Mouse (Mus musculus) CD4-positive, CD25-positive, alpha-beta regulatory T cell, adult 2 months (primary cell): ENCODE data around the gene Plce1.
"Not testable (repeated sequence)": the region's sequence is repeated elsewhere in the genome, so short reads cannot be mapped to it uniquely, and the experiment has no call there.

Source experiments
- DNase-seq: peaks from one replicate; pipeline ENCODE4 v3.0.0-alpha.2; 2012; ENCODE audit warnings: low read depth, low spot score

Plce1 gene

DNA sequence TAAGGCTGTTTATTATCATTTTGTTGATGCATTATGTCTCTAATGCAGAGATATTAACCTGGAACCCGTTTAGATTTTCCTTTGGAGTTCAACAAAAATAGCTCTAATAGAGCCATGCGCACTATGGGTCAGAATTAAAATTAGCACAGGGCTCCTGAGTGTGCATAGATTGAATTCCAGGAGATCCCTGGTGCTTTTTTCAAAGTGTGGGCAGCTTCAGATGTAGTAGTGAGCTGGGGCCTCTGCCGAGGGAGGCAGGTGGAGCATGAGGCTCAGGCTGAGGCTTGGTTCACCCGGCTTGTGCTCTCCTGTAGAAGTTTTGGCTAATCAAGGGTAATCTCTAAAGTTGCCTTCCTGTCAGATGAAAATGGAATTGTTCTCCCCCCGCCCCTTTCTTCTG lies 17.3 kb downstream of the Plce1 start:
- DNase-seq: no peak

DNA sequence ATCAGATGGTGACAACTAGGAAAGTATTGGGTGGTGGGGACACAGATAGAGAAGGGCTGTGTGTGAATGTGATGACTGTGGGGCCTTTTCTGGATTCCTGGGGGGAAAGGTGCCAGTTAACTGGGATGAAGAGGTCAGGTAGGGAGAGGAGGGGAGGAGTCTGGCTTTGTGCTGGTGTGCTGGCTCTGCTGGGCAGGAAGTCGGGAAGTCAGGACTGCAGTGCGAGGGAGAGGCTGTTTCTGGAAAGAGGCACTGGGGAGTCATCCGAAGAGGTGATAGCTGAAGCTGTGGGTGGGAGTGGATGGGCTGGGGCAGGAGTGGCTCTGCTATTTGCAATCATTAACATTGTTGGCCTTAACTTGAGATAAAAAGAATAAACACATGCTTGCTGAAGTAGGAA lies 23.7 kb downstream of the Plce1 start:
- DNase-seq: no peak

DNA sequence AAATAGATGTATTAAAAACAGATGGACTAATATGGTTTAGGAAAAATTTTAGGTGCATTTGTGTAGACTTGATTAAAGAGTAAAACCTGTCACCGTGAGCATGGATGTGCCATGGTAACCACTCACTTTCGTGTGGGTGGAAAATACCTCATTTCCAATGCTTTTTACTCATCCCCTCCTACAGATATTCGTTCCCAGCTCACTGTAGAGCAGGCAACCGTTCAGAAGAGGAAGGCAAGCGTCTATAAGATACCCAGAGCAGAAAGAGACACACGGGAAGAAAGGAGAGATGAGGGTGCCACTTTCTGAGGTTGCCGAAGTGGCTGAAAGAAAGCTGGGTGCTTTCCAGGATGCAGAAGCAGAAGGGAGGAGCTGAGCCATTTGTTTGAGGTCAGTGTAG lies 25.2 kb downstream of the Plce1 start:
- DNase-seq: no peak

DNA sequence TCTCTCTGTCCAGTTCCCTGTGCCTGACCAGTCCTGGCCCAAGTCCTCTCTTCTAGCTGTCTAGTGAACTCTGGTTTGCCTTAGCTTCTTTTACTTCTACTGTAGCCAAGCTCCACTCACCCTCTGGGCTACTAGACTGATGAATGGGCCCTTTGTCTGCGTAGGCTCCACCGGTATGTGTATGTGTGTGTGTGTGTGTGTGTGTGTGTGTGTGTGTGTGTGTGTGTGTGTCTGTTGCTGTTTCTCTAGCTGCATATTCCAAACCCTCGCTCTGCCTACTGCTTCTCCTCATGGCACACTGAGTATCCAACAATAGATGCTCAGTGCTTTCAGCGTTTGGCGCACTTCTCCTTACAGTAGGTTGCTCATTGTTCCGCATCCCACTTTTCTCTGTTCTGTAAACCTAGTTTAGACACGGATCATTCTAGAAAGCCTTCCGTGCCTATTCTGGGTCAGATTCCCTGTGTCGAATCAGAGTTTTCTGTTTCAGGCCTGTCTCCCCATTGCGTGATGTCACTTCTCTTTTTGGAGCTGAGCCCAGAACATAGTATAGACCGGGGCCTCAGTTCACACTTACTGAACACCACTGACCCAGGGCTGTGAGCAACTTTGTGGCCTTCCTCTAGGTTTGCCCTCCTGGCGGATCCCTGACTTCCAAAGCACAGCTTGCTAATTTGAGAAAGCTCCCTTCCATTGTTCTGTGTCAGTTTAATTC lies 26.5 kb downstream of the Plce1 start:
- DNase-seq: no peak

DNA sequence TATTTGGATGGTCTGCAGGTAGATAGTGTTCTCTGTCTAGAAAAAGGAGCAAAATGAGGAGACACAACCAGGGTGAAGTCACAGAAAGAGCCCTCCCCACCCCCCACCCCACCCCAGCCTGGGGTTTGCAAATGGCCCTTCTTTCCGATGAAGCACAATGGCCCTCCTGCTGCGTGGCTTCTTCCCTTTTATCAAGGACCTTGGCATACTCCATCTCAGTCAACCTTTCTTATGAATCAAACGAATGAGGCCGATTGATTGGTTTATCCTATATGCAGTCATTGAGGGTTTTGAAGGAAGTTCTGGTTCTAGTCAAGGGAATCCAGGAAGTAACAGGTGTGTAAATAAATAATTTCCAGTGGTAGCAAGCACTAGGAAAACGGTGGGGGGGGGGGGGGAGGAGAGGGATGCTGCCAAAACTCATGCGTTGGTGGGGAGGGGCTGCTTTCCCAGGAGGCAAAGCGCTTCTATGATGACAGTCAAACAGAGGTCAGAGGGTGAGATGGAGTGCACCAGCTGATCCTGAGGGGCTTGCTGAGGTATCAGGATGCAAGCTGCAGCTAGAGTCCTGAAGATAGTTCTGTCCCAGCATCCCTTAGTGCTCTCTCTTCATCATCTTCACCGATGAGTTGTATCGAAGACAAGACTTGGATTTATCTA lies 27.2 kb downstream of the Plce1 start:
- no peak for DNase-seq

DNA sequence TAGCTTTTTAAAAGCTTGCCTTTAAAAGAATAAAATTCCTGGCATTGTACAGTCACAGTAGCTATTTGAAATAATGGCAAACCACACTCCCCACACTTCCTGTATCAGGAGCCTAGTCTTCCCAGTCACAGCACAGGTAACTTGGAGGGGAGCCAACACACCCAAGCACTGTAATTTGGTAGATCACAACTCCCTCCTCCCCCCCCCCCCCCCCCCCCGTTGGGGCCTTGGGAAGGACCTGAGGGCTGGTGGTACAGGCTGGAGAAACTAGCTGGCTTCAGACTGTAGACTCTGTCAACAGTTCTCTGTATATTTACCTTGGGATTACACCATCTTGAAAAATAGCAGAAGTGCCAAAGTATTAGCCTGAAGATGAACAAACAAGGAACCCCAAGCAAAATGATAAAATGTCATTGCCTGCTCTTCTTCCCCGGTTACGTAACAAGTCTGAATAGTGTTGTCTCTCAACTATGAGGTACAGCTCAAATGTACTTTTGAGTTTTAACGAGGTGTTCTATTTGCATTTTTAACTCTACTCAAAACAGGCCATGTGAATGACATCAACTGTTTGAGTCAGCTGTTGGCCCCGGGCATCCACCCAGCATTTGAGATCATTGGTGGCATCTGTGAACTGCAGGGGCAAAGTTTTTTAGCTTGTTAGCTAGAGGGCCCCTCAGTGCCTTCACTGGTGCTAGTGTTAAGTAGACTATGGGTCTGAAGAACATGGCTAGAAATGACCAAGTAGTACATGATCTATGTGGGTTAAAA lies 33.7 kb downstream of the Plce1 start:
- no peak for DNase-seq

DNA sequence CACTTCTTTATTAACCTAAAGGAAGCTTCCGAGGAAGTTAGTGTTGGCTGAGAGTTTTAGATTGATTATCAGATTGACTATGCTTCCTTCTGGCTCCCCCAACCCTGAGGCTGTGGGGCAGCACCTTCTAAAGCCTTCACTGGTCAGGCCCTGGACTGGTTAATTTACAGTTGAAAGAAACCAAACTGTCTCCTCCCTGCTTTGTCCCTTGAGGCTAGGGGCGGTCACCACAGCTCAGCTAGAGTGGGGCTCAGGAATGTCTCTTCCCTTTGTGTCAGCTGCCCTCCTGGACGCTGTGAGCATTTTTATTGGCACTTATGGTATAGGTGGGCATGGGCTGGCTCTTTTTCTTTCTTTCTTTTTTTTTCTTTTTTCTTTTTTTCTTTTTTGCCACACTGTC lies 45.9 kb downstream of the Plce1 start:
- no peak for DNase-seq

DNA sequence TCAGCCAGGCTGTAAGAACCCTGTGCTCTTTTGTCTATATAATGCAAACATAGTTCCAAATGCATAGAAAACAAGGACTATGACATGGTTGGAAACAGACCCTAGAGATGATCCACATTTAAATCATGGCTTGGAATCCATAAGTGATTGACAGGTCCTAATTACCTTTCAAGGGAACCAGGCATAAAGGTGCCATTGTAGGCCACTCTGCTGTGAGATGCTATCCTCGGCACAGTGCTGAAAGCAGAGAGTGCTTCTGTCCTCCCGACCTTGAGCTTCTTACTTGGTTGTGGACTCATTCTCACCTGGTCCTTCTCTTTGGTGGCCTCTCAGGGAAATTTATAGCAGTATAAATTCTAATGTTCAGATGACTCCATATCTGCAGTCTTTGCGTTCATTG lies 46.6 kb downstream of the Plce1 start:
- no peak for DNase-seq

DNA sequence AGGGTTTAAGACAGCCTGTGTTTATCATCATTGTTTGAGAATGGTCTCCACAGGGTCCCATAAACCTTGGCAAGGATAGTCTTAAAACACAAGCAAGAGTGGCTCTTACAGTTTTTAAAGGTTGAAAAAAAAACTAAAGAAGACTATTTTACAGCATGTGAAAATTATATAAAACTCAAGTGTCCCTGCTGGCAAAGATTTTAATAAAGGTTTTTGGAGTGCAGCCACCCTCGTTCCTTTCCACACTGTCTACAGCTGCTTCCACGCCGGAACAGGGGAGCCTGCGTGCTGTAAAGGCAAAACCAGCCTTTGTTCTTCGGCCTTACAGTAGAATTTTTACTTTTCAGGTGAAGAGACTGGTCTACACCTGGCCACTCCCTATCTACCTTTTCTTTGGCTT lies 52.3 kb downstream of the Plce1 start:
- DNase-seq: no peak

DNA sequence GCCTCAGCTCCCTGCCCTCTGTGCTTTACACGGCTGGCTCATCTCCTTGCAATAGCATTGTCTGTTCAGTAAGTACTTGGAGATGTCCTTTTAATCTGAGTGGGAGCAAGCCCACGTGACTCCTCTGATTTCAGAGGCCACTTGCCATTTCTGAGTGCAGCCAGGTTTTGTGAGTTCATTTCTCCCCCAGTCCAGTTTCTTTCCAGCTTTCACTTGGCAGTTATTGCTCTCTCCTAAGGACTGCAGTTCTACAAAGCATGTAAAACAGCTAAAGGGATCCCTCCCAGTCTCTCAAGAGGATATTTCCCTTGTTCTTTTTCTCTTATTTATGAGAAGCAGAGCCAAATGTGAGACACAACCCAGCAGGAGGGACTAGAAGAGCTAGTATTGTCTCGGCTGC lies 58.4 kb downstream of the Plce1 start:
- no peak for DNase-seq

DNA sequence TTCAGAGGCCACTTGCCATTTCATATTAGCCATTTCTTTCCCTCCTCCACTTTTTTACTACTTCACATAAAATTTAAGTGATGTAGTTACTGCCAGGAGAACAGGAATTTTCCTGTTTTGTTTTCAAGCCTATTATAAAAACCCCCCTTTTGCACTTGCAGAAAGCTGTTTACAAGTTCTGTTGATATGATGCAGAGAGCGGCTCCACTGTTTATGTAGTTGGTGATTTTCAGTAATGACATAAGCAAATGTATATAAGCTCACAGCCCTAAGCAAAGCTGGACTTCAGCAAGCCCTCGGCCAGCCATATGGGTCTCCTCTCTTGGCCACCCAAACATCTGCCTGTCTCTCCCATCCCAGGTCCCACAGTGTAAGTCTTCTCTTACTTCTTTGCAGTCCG lies 59.6 kb downstream of the Plce1 start:
- no peak for DNase-seq

DNA sequence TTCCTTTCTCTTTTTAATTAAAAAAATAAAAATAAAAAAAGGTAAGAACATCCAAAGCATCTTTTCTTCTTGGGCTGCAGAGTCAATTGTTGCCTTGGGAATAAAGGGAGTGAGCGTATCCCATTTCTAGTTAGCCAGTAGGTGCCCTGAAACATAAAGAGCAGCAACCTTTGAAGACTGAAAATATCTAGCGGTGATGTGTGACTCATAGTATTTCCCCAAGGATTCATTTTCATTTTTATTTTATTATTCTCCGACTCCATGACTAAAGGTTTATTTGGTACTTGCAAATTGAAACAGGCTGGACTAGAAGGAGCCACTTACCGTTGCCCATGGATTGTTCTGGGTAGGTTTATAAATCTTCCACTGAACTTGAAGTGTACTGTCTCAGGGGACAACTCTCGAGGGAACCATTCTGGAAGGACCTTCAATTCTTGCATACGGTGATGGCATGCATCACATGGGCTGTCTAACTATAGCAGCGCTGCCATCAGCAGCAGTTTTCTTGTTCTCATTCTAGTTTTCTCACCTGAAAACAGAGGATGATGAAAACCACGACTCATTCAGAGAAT lies 68.7 kb downstream of the Plce1 start:
- no peak for DNase-seq

DNA sequence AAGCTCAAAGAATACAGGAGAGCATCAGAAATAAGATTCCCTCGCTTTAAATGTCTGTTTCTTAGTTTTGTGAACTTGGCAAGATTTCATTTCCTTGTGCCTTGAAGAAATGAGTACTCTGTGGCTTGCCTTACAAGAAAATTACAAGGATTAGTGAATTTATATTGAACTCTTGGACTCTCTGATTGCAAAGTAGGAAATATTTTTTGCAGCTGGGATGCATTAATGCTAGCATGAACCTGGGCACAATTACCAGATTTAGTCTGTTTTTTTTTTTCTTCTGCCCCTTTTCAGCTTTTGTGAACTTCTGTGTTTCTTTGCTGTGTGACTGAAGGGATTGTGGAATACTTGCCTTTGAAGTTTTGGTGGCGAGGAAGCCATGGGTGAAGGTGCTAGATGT lies 72.6 kb downstream of the Plce1 start:
- no peak for DNase-seq

DNA sequence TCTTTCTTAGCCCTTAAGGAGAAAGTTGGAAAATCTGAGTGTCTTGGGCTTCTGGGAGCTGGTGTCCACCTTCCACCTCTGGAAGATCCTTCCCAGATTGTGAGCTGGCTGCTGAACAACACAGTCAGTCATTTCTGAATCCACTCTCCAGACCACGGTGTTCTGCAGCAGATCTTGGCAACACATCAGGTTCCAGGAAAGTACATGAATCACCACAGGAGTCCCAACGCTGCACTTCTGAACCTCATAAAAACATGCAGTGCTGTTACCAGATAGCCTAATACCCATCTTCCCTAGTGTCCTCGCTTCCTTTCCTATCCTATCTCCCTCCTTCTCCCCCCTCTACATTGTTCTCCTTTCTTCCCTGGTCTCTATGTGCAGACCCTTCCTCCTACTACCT lies 74.5 kb downstream of the Plce1 start:
- DNase-seq: no peak

DNA sequence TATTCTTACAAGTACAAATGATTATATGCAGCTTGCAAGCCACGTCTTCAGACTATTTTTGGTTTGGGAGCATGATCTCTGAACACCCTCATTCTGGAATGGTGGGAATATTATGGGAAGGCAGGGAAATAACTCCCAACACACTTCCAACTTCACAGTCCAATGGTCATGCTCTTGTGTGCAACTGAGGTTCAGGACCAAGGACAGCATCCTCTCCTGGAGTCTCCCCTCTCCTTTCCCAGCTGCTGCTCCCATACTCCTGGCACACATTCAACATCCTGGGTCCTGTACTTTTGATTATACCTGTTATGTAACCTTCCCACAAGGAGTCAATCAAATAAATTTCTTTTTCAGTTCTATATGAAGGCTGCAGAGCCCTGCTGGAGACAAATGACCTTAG lies 77.9 kb downstream of the Plce1 start:
- no peak for DNase-seq

DNA sequence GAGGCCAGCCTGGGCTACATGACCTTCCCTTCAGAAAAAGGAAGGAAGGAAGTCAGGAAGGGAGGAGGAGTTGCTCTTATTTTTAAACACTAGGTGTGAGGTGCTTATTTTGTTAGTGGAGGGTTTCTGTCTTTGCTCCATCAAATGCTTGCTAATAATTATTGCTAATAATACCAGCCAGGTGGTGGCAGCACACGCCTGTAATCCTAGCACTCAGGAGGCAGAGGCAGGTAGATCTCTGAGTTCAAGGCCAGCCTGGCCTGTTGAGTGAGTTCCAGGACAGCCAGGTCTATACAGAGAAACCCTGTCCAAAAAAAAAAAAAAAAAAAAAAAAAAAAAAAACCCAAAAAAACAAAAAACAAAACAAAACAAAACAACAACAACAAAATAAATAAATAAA lies 81.0 kb downstream of the Plce1 start:
- DNase-seq: not testable (repeated sequence)

DNA sequence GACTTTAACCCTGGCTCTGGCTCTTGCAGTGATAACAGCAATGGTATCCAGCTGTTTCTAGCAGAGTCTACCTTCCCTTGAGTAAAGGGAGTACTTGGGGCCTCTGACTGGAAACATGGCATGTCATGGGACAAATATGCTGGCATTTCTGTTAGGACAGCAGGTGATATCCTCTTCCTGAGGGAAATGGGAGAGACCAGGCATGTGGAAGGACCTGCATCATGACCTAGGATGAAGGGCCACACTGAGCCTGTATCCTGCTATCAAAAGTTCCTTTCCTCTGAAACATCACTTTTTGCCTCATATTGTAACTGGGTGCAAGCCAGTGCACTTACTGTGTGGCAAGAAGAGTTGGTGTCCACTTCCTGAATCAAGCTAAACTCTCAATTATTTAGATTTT lies 85.2 kb downstream of the Plce1 start:
- no peak for DNase-seq

DNA sequence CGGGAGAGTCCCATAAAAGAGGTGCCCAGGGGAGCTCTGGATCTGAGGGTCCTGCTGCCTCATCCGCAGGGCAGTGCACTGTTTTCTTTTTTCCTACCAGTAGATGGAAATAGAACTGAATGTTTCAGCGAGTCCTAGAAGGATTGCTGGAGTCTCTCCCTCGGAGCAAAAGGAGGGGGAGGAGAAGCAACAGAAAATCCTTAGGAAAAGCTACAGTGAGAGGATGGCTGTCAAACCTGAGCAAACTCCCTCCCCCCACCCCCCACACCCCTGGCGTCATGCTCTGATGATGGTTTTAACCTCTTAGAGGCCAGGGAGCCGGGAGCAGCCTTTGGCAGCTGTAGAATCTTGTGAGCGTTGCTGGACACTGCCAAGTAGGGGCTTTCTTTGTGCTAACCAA lies 85.8 kb downstream of the Plce1 start:
- no peak for DNase-seq

DNA sequence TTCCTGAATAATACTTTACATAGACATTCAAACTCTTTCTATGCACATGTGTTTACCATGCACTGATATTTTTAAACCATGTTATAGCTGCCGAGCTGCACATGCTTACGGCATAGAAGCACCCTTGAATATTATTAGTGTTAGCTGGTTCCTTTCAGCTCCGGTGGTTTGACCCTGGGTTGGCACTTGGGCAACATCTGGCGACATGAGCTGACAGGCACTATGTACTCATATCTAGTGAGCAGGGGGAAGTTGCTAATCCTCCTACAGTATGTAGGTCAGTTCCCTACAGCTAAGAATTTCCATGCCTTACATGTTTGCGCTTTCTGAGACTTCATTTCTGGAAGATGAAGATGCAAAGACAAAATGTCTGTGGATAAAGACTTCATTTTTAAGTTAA lies 86.4 kb downstream of the Plce1 start:
- no peak for DNase-seq

DNA sequence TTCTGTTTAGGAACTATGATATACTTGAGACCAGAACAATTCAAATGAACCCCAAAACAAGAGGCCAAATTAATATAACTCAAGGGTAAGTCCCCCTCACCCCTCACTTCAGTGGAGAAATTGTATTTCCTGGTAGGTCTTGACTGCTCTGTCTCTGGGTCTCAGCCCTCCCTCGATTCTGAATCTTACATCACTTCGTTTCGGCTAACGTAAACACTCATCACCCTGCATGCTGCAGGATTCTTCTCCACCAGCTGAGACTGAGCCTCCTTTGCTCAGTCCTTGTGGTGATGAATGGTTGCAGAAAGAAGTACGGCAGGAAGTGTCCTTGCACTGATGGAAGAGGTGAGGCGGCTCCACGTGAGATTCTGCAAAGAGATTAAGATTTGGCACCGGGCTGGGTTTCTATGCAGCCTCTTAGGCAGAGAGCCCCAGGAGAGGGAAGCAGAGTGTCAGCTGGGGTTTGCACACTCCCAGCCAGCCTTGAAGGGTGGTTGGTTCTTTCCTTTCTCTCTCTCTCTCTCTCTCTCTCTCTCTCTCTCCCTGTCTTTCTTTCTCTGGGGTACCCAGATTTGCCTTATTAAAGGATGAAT lies 97.7 kb downstream of the Plce1 start:
- DNase-seq: no peak

DNA sequence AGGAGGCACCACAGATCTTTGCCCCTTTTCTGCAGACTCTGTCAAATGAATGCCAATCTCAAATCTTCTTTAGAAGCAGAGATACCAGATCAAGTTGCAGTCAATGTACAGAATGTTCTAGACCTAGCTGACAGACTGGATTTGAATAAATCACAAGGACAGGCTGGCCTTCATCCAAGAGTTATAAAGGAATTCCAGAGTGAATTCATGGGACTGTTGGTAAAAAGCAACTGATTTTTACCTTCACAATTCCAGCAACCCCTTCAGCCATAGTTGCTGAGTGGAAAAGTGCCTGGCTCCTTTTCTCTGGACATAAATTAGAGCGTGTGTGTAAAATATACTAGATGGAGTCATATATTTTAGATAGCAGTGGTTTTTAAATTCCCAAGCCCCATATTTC lies 102.0 kb downstream of the Plce1 start:
- no peak for DNase-seq

DNA sequence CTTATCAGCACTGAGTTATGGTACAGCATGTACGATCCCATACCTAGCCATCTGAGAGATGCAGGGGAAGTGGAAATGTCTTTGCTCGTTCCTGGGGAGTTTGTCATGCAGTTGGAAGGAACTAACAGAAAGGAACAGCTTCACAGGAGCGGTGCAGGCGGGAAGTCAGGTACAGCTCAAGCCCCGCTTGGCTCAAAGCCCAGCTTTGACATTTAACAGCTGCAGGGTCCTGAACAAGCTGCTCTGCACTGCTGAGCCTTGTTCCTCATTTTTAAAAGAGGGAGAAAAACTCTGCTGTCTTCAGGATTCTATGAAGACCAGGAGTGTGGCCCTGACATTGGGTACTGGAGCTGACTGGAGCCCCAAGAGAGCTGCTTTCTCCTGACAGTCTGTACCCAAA lies 106.7 kb downstream of the Plce1 start:
- DNase-seq: no peak
